Mouse (Mus musculus) limb, embryonic 13.5 days (tissue): ENCODE measurements at regions not wholly inside any gene's neighbourhood (a gene's known extent, or its start where the extent isn't known, plus 50 kb on each side); places are given as distances from the start of the nearest gene placed in this dataset.
A peak's percentile ranks its signal among the peaks of the same experiment; 100 is the strongest.

Experiments
- ATAC-seq: fragments of 200-750 bp; cut with Nextera tagmentation; 2 replicates; pipeline ENCODE4 v1.8.0; 2017; ENCODE audit warnings: low read depth, moderate number of reproducible peaks, moderate TSS enrichment; ENCODE audit not compliant: low FRiP score
- H3K27ac ChIP-seq: fragments of 300-500 bp; sonication (generic); 2 replicates; pipeline ENCODE4 v1.5.1; 2015; ENCODE audit warnings: inconsistent platforms, mild to moderate bottlenecking, moderate library complexity
- H3K27me3 ChIP-seq: fragments of 300-500 bp; sonication (generic); 2 replicates; pipeline ENCODE4 v1.6.1; 2015; ENCODE audit warnings: mild to moderate bottlenecking, inconsistent platforms
- H3K36me3 ChIP-seq: fragments of 300-500 bp; sonication (generic); 2 replicates; pipeline ENCODE4 v1.6.1; 2015; ENCODE audit warnings: inconsistent platforms, mild to moderate bottlenecking, moderate library complexity
- H3K4me1 ChIP-seq: fragments of 300-500 bp; sonication (generic); 2 replicates; pipeline ENCODE4 v1.6.1; 2015; ENCODE audit warnings: inconsistent platforms
- H3K4me2 ChIP-seq: fragments of 300-500 bp; sonication (generic); replicated peaks from 2 replicates; pipeline ENCODE4 v1.6.1; 2015; ENCODE audit warnings: inconsistent platforms, mild to moderate bottlenecking, moderate library complexity
- H3K4me3 ChIP-seq: fragments of 300-500 bp; sonication (generic); 2 replicates; pipeline ENCODE4 v1.5.1; 2015; ENCODE audit warnings: moderate library complexity, mild to moderate bottlenecking, inconsistent platforms
- H3K9ac ChIP-seq: fragments of 300-500 bp; sonication (generic); 2 replicates; pipeline ENCODE4 v1.6.1; 2015; ENCODE audit warnings: mild to moderate bottlenecking, inconsistent platforms
- H3K9me3 ChIP-seq: fragments of 300-500 bp; sonication (generic); 2 replicates; pipeline ENCODE4 v1.6.1; 2016; ENCODE audit warnings: inconsistent platforms
- WGBS: fragments of 180-500 bp; shearing (Covaris S2); methylation state at CpG from one replicate; pipeline ENCODE4 v1.1.7; 2015; 5-methylcytosine and 5-hydroxymethylcytosine counted together

GRCm38 (mm10) chr13:117334125-117334524 is 113.2 kb upstream of the Gm17509 start:
- H3K4me1 ChIP-seq = no peaks in the 10 kb centered on the region
- 15% methylated on average over 1 of the region's 1 CpGs for WGBS
- no peaks in the 10 kb centered on the region for H3K36me3 ChIP-seq
- H3K27ac ChIP-seq = no peak overlapping the region
- H3K9ac ChIP-seq = no peak overlapping the region
- no peaks in the 10 kb centered on the region for H3K27me3 ChIP-seq
- no peaks in the 10 kb centered on the region for H3K9me3 ChIP-seq
- no peak overlapping the region for H3K4me3 ChIP-seq
- no peak overlapping the region for H3K4me2 ChIP-seq
- ATAC-seq = no peak

- no peak overlapping the region for H3K9ac ChIP-seq
- 91% methylated on average over 5 of the region's 5 CpGs for WGBS
Measured at GRCm38 (mm10) chr13:117334539-117334938, 113.7 kb upstream of the Gm17509 start.

GRCm38 (mm10) chr13:117381086-117381595 is 160.3 kb upstream of the Gm17509 start:
- Histone ChIP-seq H3K4me2 (no peak overlapping the region), H3K4me3 (no peak overlapping the region), H3K9me3 (no peaks in the 10 kb centered on the region), H3K36me3 (no peaks in the 10 kb centered on the region), H3K27ac (no peak overlapping the region), H3K9ac (no peak overlapping the region), H3K4me1 (peaks cover 8% of the 10 kb centered on the region; the same call in 1 of the 2 replicates), H3K27me3 (no peaks in the 10 kb centered on the region)
- no peak for ATAC-seq
- WGBS = 60% methylated on average over 4 of the region's 4 CpGs

More at GRCm38 (mm10) chr13:117334539-117334938, 113.7 kb upstream of the Gm17509 start:
- Histone ChIP-seq H3K27ac (no peak overlapping the region), H3K4me3 (no peak overlapping the region), H3K36me3 (no peaks in the 10 kb centered on the region), H3K4me2 (no peak overlapping the region), H3K9me3 (no peaks in the 10 kb centered on the region), H3K4me1 (no peaks in the 10 kb centered on the region), H3K27me3 (no peaks in the 10 kb centered on the region)
- no peak for ATAC-seq

- no peaks in the 10 kb centered on the region for H3K27me3 ChIP-seq
- no peak overlapping the region for H3K9ac ChIP-seq
- H3K27ac ChIP-seq = peak overlapping the region; percentile 39; the same call in 1 of the 2 replicates
- peaks cover 8% of the 10 kb centered on the region; the same call in 1 of the 2 replicates for H3K4me1 ChIP-seq
- H3K36me3 ChIP-seq = no peaks in the 10 kb centered on the region
- no peaks in the 10 kb centered on the region for H3K9me3 ChIP-seq
- peak; percentile 87 for ATAC-seq
- peak overlapping the region; percentile 19; the same call in 1 of the 2 replicates for H3K4me2 ChIP-seq
- WGBS = 25% methylated on average over 12 of the region's 12 CpGs
- H3K4me3 ChIP-seq = no peak overlapping the region
Measured at GRCm38 (mm10) chr13:117383480-117384137, 162.7 kb upstream of the Gm17509 start.

GRCm38 (mm10) chr13:117390287-117390686 is 169.4 kb upstream of the Gm17509 start:
- no peaks in the 10 kb centered on the region for H3K36me3 ChIP-seq
- H3K27me3 ChIP-seq = no peaks in the 10 kb centered on the region
- no peak overlapping the region for H3K4me3 ChIP-seq
- ATAC-seq = no peak
- no peak overlapping the region for H3K4me2 ChIP-seq
- no peak overlapping the region for H3K27ac ChIP-seq
- H3K4me1 ChIP-seq = no peaks in the 10 kb centered on the region
- no peaks in the 10 kb centered on the region for H3K9me3 ChIP-seq
- H3K9ac ChIP-seq = no peak overlapping the region

GRCm38 (mm10) chr13:117393488-117393887 is 172.6 kb upstream of the Gm17509 start:
- H3K4me2 ChIP-seq = no peak overlapping the region
- H3K36me3 ChIP-seq = no peaks in the 10 kb centered on the region
- no peaks in the 10 kb centered on the region for H3K4me1 ChIP-seq
- WGBS = 42% methylated on average over 1 of the region's 1 CpGs
- no peak for ATAC-seq
- H3K9me3 ChIP-seq = no peaks in the 10 kb centered on the region
- H3K27me3 ChIP-seq = no peaks in the 10 kb centered on the region
- no peak overlapping the region for H3K27ac ChIP-seq
- no peak overlapping the region for H3K4me3 ChIP-seq
- no peak overlapping the region for H3K9ac ChIP-seq

- H3K9me3 ChIP-seq = no peaks in the 10 kb centered on the region
- H3K4me2 ChIP-seq = no peak overlapping the region
- ATAC-seq = peak; percentile 73; the same call in 1 of the 2 replicates
- 66% methylated on average over 4 of the region's 4 CpGs for WGBS
- no peaks in the 10 kb centered on the region for H3K27me3 ChIP-seq
- no peak overlapping the region for H3K9ac ChIP-seq
- no peaks in the 10 kb centered on the region for H3K36me3 ChIP-seq
- no peak overlapping the region for H3K27ac ChIP-seq
- H3K4me1 ChIP-seq = no peaks in the 10 kb centered on the region
- H3K4me3 ChIP-seq = no peak overlapping the region
Measured at GRCm38 (mm10) chr13:117401245-117401644, 180.4 kb upstream of the Gm17509 start.

GRCm38 (mm10) chr13:117409940-117410339 is 189.1 kb upstream of the Gm17509 start:
- H3K27me3 ChIP-seq = no peaks in the 10 kb centered on the region
- H3K36me3 ChIP-seq = no peaks in the 10 kb centered on the region
- H3K4me2 ChIP-seq = no peak overlapping the region
- H3K9ac ChIP-seq = no peak overlapping the region
- 56% methylated on average over 7 of the region's 7 CpGs for WGBS
- no peaks in the 10 kb centered on the region for H3K9me3 ChIP-seq
- H3K4me3 ChIP-seq = no peak overlapping the region
- no peak overlapping the region for H3K27ac ChIP-seq
- no peaks in the 10 kb centered on the region for H3K4me1 ChIP-seq
- peak; percentile 64 for ATAC-seq

- H3K27me3 ChIP-seq = no peaks in the 10 kb centered on the region
- H3K27ac ChIP-seq = no peak overlapping the region
- H3K9ac ChIP-seq = no peak overlapping the region
- no peaks in the 10 kb centered on the region for H3K4me1 ChIP-seq
- WGBS = 87% methylated on average over 4 of the region's 4 CpGs
- ATAC-seq = no peak
- no peaks in the 10 kb centered on the region for H3K36me3 ChIP-seq
- H3K9me3 ChIP-seq = no peaks in the 10 kb centered on the region
- H3K4me3 ChIP-seq = no peak overlapping the region
- no peak overlapping the region for H3K4me2 ChIP-seq
Measured at GRCm38 (mm10) chr13:117413616-117414015, 188.5 kb upstream of the Hcn1 start.

- H3K4me2 ChIP-seq = no peak overlapping the region
- no peak overlapping the region for H3K4me3 ChIP-seq
- H3K36me3 ChIP-seq = no peaks in the 10 kb centered on the region
- no peak overlapping the region for H3K27ac ChIP-seq
- no peaks in the 10 kb centered on the region for H3K4me1 ChIP-seq
- no peak overlapping the region for H3K9ac ChIP-seq
- ATAC-seq = no peak
- no peaks in the 10 kb centered on the region for H3K9me3 ChIP-seq
- no peaks in the 10 kb centered on the region for H3K27me3 ChIP-seq
- WGBS = 86% methylated on average over 4 of the region's 4 CpGs
Measured at GRCm38 (mm10) chr13:117423558-117423957, 178.6 kb upstream of the Hcn1 start.

- no peaks in the 10 kb centered on the region for H3K9me3 ChIP-seq
- no peaks in the 10 kb centered on the region for H3K27me3 ChIP-seq
- ATAC-seq = peak; percentile 44; the same call in 1 of the 2 replicates
Measured at GRCm38 (mm10) chr13:117425015-117425414, 177.1 kb upstream of the Hcn1 start.

GRCm38 (mm10) chr13:117467407-117467806 is 134.7 kb upstream of the Hcn1 start:
- H3K9ac ChIP-seq = no peak overlapping the region
- no peaks in the 10 kb centered on the region for H3K36me3 ChIP-seq
- no peak overlapping the region for H3K4me2 ChIP-seq
- 69% methylated on average over 3 of the region's 3 CpGs for WGBS
- H3K9me3 ChIP-seq = no peaks in the 10 kb centered on the region
- H3K27ac ChIP-seq = no peak overlapping the region
- no peaks in the 10 kb centered on the region for H3K4me1 ChIP-seq
- no peak for ATAC-seq
- no peak overlapping the region for H3K4me3 ChIP-seq
- no peaks in the 10 kb centered on the region for H3K27me3 ChIP-seq

More at GRCm38 (mm10) chr13:117425015-117425414, 177.1 kb upstream of the Hcn1 start:
- Histone ChIP-seq H3K36me3 (no peaks in the 10 kb centered on the region), H3K27ac (no peak overlapping the region), H3K4me2 (no peak overlapping the region), H3K4me3 (no peak overlapping the region), H3K4me1 (no peaks in the 10 kb centered on the region), H3K9ac (no peak overlapping the region)
- WGBS = 97% methylated on average over 1 of the region's 1 CpGs

GRCm38 (mm10) chr13:117472726-117473125 is 129.4 kb upstream of the Hcn1 start:
- H3K4me2 ChIP-seq = no peak overlapping the region
- 77% methylated on average over 5 of the region's 5 CpGs for WGBS
- H3K4me3 ChIP-seq = no peak overlapping the region
- H3K36me3 ChIP-seq = no peaks in the 10 kb centered on the region
- no peak overlapping the region for H3K27ac ChIP-seq
- H3K27me3 ChIP-seq = no peaks in the 10 kb centered on the region
- ATAC-seq = no peak
- no peaks in the 10 kb centered on the region for H3K9me3 ChIP-seq
- no peak overlapping the region for H3K9ac ChIP-seq
- no peaks in the 10 kb centered on the region for H3K4me1 ChIP-seq
